Comparison of ENCODE assay signal across 23 mouse cellular contexts in the genomic region with DNA sequence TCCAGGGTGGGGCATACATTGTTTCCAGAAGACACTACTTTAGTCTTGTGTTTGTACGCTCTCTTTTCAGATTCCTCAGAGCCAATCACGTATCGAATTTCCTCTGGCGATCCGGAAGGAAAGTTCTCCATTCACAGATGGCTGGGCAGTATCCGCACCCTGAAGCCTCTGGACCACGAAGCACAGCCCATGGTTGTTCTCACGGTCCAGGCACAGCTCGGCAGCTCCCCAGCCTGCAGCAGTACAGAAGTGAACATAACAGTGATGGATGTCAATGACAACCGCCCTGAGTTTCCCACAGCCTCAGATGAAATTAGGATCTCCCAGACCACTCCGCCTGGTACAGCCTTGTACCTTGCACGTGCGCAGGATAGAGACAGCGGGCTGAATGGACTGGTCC.
A peak's percentile ranks its signal among the peaks of the same experiment; 100 is the strongest.
DNase-seq lines count a peak whose midpoint lies in the region; ATAC-seq lines count a peak whose summit lies in the region.
"Had no signal": no experiment of that assay in that cellular context is flagged by ENCODE, and none has a peak within 500 bp of the region (broad histone marks: within the 10 kb centered on the region; RNA-seq: fewer than 3 reads in every experiment).

No protein-coding gene starts in this region.

- no peak overlapping the region for H3K27ac ChIP-seq in kidney, embryonic 15.5 days
- no peak overlapping the region for H3K27ac ChIP-seq in midbrain, embryonic 11.5 days (ENCODE audit: low read depth, low read length)
- no peak overlapping the region for H3K27ac ChIP-seq in midbrain, embryonic 13.5 days
- H3K27ac ChIP-seq: embryonic facial prominence, embryonic 10.5 days; embryonic facial prominence, embryonic 13.5 days; forebrain, embryonic 12.5 days; forebrain, embryonic 15.5 days; hindbrain, embryonic 12.5 days; hindbrain, embryonic 15.5 days had no signal

- WGBS in kidney, embryonic 15.5 days = 60% methylated on average over 14 of the region's 14 CpGs
- WGBS in midbrain, embryonic 11.5 days = 91% methylated on average over 14 of the region's 14 CpGs
- WGBS in midbrain, embryonic 13.5 days = 87% methylated on average over 14 of the region's 14 CpGs

- DNase-seq in kidney, adult 8-10 months = no peak
- DNase-seq in midbrain, embryonic 11.5 days (ENCODE audit: low spot score, missing footprints) = no peak
- peak; percentile 24 for DNase-seq in ZHBTc4 (ENCODE audit: low read depth, low spot score)
- DNase-seq in spleen, adult 12 weeks (ENCODE audit: low spot score) = no peak
- DNase-seq: adrenal gland, adult 8-10 months; adrenal gland, postnatal 25 days; B cell, adult 2 months; cerebellum, adult 11-12 months; cerebellum, adult 8-10 months; cerebellum, postnatal 36 days; gastrocnemius, postnatal 10 days had no signal

- no peaks in the 10 kb centered on the region for H3K36me3 ChIP-seq in kidney, embryonic 15.5 days
- no peaks in the 10 kb centered on the region for H3K36me3 ChIP-seq in midbrain, embryonic 11.5 days (ENCODE audit: control insufficient read depth, insufficient read depth, low read length)
- no peaks in the 10 kb centered on the region for H3K36me3 ChIP-seq in midbrain, embryonic 13.5 days
- H3K36me3 ChIP-seq: embryonic facial prominence, embryonic 10.5 days; embryonic facial prominence, embryonic 13.5 days; forebrain, embryonic 12.5 days; forebrain, embryonic 15.5 days; hindbrain, embryonic 12.5 days; hindbrain, embryonic 15.5 days had no signal

- no peaks in the 10 kb centered on the region for H3K9me3 ChIP-seq in kidney, embryonic 15.5 days (replicated peaks)
- no peaks in the 10 kb centered on the region for H3K9me3 ChIP-seq in midbrain, embryonic 11.5 days (ENCODE audit: control insufficient read depth, low read length)
- no peaks in the 10 kb centered on the region for H3K9me3 ChIP-seq in midbrain, embryonic 13.5 days
- H3K9me3 ChIP-seq: embryonic facial prominence, embryonic 10.5 days; embryonic facial prominence, embryonic 13.5 days; forebrain, embryonic 12.5 days; forebrain, embryonic 15.5 days; hindbrain, embryonic 12.5 days; hindbrain, embryonic 15.5 days had no signal

- peak; percentile 74 for ATAC-seq in kidney, embryonic 15.5 days (replicated peaks; ENCODE audit: low FRiP score)
- peak; percentile 14; the same call in 1 of the 2 replicates for ATAC-seq in midbrain, embryonic 11.5 days (ENCODE audit: low FRiP score)
- ATAC-seq in midbrain, embryonic 13.5 days = no peak
- ATAC-seq: activated CD4-positive, CD25-positive, alpha-beta regulatory T cell, adult 4 months; forebrain, embryonic 15.5 days had no signal

- H3K27me3 ChIP-seq in kidney, embryonic 15.5 days = peaks cover 17% of the 10 kb centered on the region
- H3K27me3 ChIP-seq in midbrain, embryonic 11.5 days (ENCODE audit: control insufficient read depth, insufficient read depth, low read length) = no peaks in the 10 kb centered on the region
- no peaks in the 10 kb centered on the region for H3K27me3 ChIP-seq in midbrain, embryonic 13.5 days
- H3K27me3 ChIP-seq: CH12.LX; forebrain, embryonic 12.5 days; forebrain, embryonic 15.5 days; hindbrain, embryonic 12.5 days; hindbrain, embryonic 15.5 days had no signal

- no peak overlapping the region for H3K4me2 ChIP-seq in kidney, embryonic 15.5 days
- H3K4me2 ChIP-seq in midbrain, embryonic 11.5 days = no peak overlapping the region
- no peak overlapping the region for H3K4me2 ChIP-seq in midbrain, embryonic 13.5 days (replicated peaks)
- H3K4me2 ChIP-seq: embryonic facial prominence, embryonic 13.5 days; forebrain, embryonic 12.5 days; forebrain, embryonic 15.5 days; heart, embryonic 11.5 days; hindbrain, embryonic 12.5 days; hindbrain, embryonic 15.5 days had no signal

- no peak overlapping the region for H3K9ac ChIP-seq in kidney, embryonic 15.5 days
- no peak overlapping the region for H3K9ac ChIP-seq in midbrain, embryonic 11.5 days (ENCODE audit: low read length)
- H3K9ac ChIP-seq in midbrain, embryonic 13.5 days (replicated peaks) = no peak overlapping the region
- H3K9ac ChIP-seq: embryonic facial prominence, embryonic 13.5 days; forebrain, embryonic 12.5 days; forebrain, embryonic 15.5 days; hindbrain, embryonic 12.5 days; hindbrain, embryonic 15.5 days had no signal

- H3K4me3 ChIP-seq in kidney, embryonic 15.5 days (replicated peaks) = no peak overlapping the region
- no peak overlapping the region for H3K4me3 ChIP-seq in midbrain, embryonic 11.5 days (ENCODE audit: low read depth, low read length)
- H3K4me3 ChIP-seq in midbrain, embryonic 13.5 days (replicated peaks) = no peak overlapping the region
- H3K4me3 ChIP-seq: embryonic facial prominence, embryonic 10.5 days; embryonic facial prominence, embryonic 13.5 days; erythroblast, embryonic 14.5 days; forebrain, embryonic 12.5 days; forebrain, embryonic 15.5 days; hindbrain, embryonic 12.5 days; hindbrain, embryonic 15.5 days had no signal

- H3K4me1 ChIP-seq in kidney, embryonic 15.5 days = peaks cover 3% of the 10 kb centered on the region; the same call in 1 of the 2 replicates
- no peaks in the 10 kb centered on the region for H3K4me1 ChIP-seq in midbrain, embryonic 11.5 days (ENCODE audit: control insufficient read depth, insufficient read depth, low read length)
- no peaks in the 10 kb centered on the region for H3K4me1 ChIP-seq in midbrain, embryonic 13.5 days (replicated peaks)
- H3K4me1 ChIP-seq: forebrain, embryonic 12.5 days; hindbrain, embryonic 12.5 days had no signal
